Mouse (Mus musculus) gastrocnemius, adult 2 months (tissue): ENCODE results near the gene Nqo2. TPM values are rescaled to one million over a fixed set of nuclear protein-coding genes. Genes with fewer than 3 reads are reported as not detected.

ENCODE experiments used
- DNase-seq: peaks from one replicate; pipeline ENCODE4 v3.0.0; 2022
- H3K27ac ChIP-seq: fragments of 200-600 bp; 2 replicates; pipeline ENCODE4 v1.8.1; 2022; ENCODE audit warnings: mild to moderate bottlenecking
- H3K4me3 ChIP-seq: fragments of 200-600 bp; 2 replicates; pipeline ENCODE4 v1.8.1; 2022; ENCODE audit warnings: mild to moderate bottlenecking, moderate library complexity
- CTCF ChIP-seq: fragments of 200-600 bp; IDR thresholded peaks from 2 replicates; pipeline ENCODE4 v1.8.1; 2022; ENCODE audit warnings: antibody characterized with exemption, mild to moderate bottlenecking, moderate library complexity
- intact Hi-C: fragments of 180-260 bp; cut with DNase I; formaldehyde crosslinking; loops from one replicate; pipeline ENCODE4 v1.15.1; 2025
- total RNA-seq, 2 experiments: library from RNA; stranded (reverse); gene quantifications; 2 replicates each; pipeline ENCODE4 v1.2.3; 2021

Gene Nqo2
- total RNA-seq, 2 experiments from 2014 or later: 10.0 to 18.4 TPM

GRCm38 (mm10) chr13:33952075-33952449 is 12.4 kb upstream of the Nqo2 start:
- peak overlapping the region; percentile 75 for H3K27ac ChIP-seq
- intact Hi-C loops: loop anchor here (10.0 kb wide), 1 partner anchor 203 kb away; no protein-coding TSS in a partner anchor
- TF ChIP-seq CTCF: no peak
- no peak overlapping the region for H3K4me3 ChIP-seq
- peak; percentile 42 for DNase-seq

- DNase-seq: no peak
- Histone ChIP-seq H3K4me3 (no peak overlapping the region), H3K27ac (peak overlapping the region; percentile 75)
- TF ChIP-seq CTCF: no peak
- intact Hi-C loops: loop anchor here (10.0 kb wide), 1 partner anchor 202 kb away; no protein-coding TSS in a partner anchor
These were observed 11.5 kb upstream of the Nqo2 start for GRCm38 (mm10) chr13:33952947-33953346.

- no peak for DNase-seq
- no peak overlapping the region for H3K27ac ChIP-seq
- peak; percentile 96 for TF ChIP-seq CTCF
- intact Hi-C loops: loop anchor here (1.0 to 10.0 kb wide), 2 partner anchors 39 to 198 kb away; no protein-coding TSS in a partner anchor
- no peak overlapping the region for H3K4me3 ChIP-seq
These were observed 7.7 kb upstream of the Nqo2 start for GRCm38 (mm10) chr13:33956571-33957421.

- no peak for DNase-seq
- no peak overlapping the region for H3K4me3 ChIP-seq
- no peak for TF ChIP-seq CTCF
- no peak overlapping the region for H3K27ac ChIP-seq
- intact Hi-C loops: loop anchor here (10.0 kb wide), 1 partner anchor 195 kb away; no protein-coding TSS in a partner anchor
These were observed 4.7 kb upstream of the Nqo2 start for GRCm38 (mm10) chr13:33959771-33960170.

GRCm38 (mm10) chr13:33965056-33966024 is 853 bp downstream of the Nqo2 start:
- Histone ChIP-seq H3K4me3 (peak overlapping the region; percentile 76), H3K27ac (peak overlapping the region; percentile 96)
- intact Hi-C loops: no loop called here
- peak; percentile 25 for DNase-seq
- TF ChIP-seq CTCF: no peak

GRCm38 (mm10) chr13:33966025-33966412 is 1.5 kb downstream of the Nqo2 start:
- H3K4me3 ChIP-seq: peak overlapping the region; percentile 76
- intact Hi-C loops: no loop called here
- no peak for DNase-seq
- TF ChIP-seq CTCF: no peak
- H3K27ac ChIP-seq: peak overlapping the region; percentile 96

GRCm38 (mm10) chr13:33966574-33966973 is 2.1 kb downstream of the Nqo2 start:
- no peak for TF ChIP-seq CTCF
- no peak for DNase-seq
- intact Hi-C loops: no loop called here
- H3K4me3 ChIP-seq: no peak overlapping the region
- no peak overlapping the region for H3K27ac ChIP-seq

GRCm38 (mm10) chr13:33989625-33990024 is 25.1 kb downstream of the Nqo2 start:
- DNase-seq: no peak
- H3K4me3 ChIP-seq: no peak overlapping the region
- H3K27ac ChIP-seq: no peak overlapping the region
- intact Hi-C loops: no loop called here
- TF ChIP-seq CTCF: no peak

- TF ChIP-seq CTCF: peak; percentile 98
- H3K4me3 ChIP-seq: no peak overlapping the region
- intact Hi-C loops: loop anchor here (1.0 kb wide), 1 partner anchor 38 kb away; no protein-coding TSS in a partner anchor
- peak; percentile 80 for DNase-seq
- no peak overlapping the region for H3K27ac ChIP-seq
These were observed 30.7 kb downstream of the Nqo2 start for GRCm38 (mm10) chr13:33995197-33995596.

GRCm38 (mm10) chr13:34002058-34003006 is 37.8 kb downstream of the Nqo2 start, which contains the start of the genes Ripk1 and Serpinb6a:
TSS of gene Ripk1 (plus strand) at chr13:34002363.
TSS of gene Serpinb6a (minus strand) at chr13:34002794.
- peak; percentile 92 for DNase-seq
- Histone ChIP-seq H3K4me3 (peak within 1 kb of the TSS; percentile 85), H3K27ac (peak within 1 kb of the TSS; percentile 97)
- peak; percentile 54 for TF ChIP-seq CTCF
- intact Hi-C loops: no loop called here

- DNase-seq: no peak
- intact Hi-C loops: no loop called here
- Histone ChIP-seq H3K4me3 (peak overlapping the region; percentile 85), H3K27ac (peak overlapping the region; percentile 97)
- TF ChIP-seq CTCF: no peak
These were observed 38.6 kb downstream of the Nqo2 start for GRCm38 (mm10) chr13:34003058-34003457.
